Mouse (Mus musculus) cortical plate, adult 2 months (tissue): ENCODE results near the gene Wbp2nl.

Experiments
- CTCF ChIP-seq: fragments of 200-500 bp; IDR thresholded peaks from 2 replicates; pipeline ENCODE4 v1.5.1; 2011; ENCODE audit warnings: mild to moderate bottlenecking, control low read depth, low read length; ENCODE audit not compliant: insufficient read depth; ENCODE audit errors: extremely low read depth
- POLR2A ChIP-seq: fragments of 200-500 bp; IDR thresholded peaks from 2 replicates; pipeline ENCODE4 v1.6.1; 2011; ENCODE audit warnings: mild to moderate bottlenecking, low read length, control low read depth; ENCODE audit not compliant: insufficient read depth; ENCODE audit errors: extremely low read depth

GRCm38 (mm10) chr15:82268185-82268584, 30.6 kb upstream of the Wbp2nl start:
- TF ChIP-seq CTCF (no peak), POLR2A (no peak)
